Mouse (Mus musculus) olfactory bulb, adult 2 months (tissue): ENCODE measurements at regions not wholly inside any gene's neighbourhood (a gene's known extent, or its start where the extent isn't known, plus 50 kb on each side); places are given as distances from the start of the nearest gene placed in this dataset.

Source experiments
- CTCF ChIP-seq: fragments of 200-500 bp; IDR thresholded peaks from 2 replicates; pipeline ENCODE4 v1.5.1; 2012; ENCODE audit warnings: low read depth, mild to moderate bottlenecking, low read length, moderate library complexity; ENCODE audit not compliant: insufficient read depth
- POLR2A ChIP-seq: fragments of 200-500 bp; IDR thresholded peaks from 2 replicates; pipeline ENCODE4 v1.6.1; 2012; ENCODE audit warnings: mild to moderate bottlenecking, low read depth, low read length, moderate library complexity; ENCODE audit not compliant: insufficient read depth

DNA sequence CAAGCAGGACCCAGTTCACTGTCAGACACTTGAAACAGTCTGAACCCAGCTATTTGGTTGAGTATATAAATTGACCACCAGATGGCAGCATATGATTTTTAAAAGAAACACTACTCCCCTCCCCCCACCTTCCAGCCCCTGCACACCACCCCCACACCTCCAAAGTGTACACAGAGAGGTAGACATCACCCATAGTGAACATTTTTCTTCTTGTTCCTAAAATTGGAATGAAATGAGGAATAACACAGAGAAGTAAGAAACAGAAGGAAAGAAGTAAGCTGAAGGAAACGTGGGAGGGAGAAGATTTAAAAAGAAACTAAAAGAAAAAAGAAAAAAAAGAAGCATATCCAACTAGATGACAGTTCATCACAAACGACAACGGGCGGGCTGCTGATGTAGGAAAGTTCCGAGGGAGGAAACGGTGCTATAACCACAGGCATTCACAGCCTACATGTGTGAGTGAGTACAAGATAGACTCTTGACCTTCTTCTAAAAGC is 72.3 kb downstream of the Perp start:
- TF ChIP-seq POLR2A (no peak), CTCF (no peak)
